Mouse (Mus musculus): ENCODE results near the gene Zfand6.

DNA sequence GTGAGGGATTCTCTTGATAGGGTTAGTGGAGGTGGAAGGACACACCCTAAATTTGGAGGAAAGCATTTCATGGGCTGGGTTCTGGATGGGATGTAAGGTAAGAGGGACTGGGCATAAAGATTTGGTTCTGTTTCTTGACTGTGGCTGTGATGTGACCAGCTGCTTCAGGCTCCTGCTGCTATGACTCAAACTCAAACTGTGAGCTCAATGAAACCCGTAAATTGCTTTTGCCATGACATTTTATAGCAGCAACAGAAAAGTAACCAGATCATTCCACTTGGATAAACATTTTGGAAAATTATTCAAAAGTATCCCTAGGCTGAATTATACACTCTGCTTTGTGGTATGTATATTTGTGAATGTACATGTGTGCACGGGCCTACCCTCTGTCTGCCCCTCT lies 99.1 kb downstream of the Zfand6 start:
- TF ChIP-seq CTCF (IDR thresholded peaks at IDR 0.05; ENCODE audit: low read depth, low read length), result no peak
- TF ChIP-seq POLR2A (IDR thresholded peaks at IDR 0.05; ENCODE audit: borderline replicate concordance, low read depth, low read length), result no peak

Measured in bone marrow macrophage, adult 2 months (primary cell).